Mouse (Mus musculus) ovary, adult 18-20 months (tissue): ENCODE results near the gene Fabp6.

Source experiments
- DNase-seq: peaks from one replicate; pipeline ENCODE4 v3.0.0; 2022; ENCODE audit warnings: low spot score, mixed read lengths

The Fabp6 gene

GRCm38 (mm10) chr11:43601440-43601839 lies at the start of gene Fabp6:
Fabp6 (minus strand) TSS chr11:43601540.
- DNase-seq, result no peak

- no peak for DNase-seq
Observed at GRCm38 (mm10) chr11:43645286-43645685, 43.9 kb upstream of the Fabp6 start.

GRCm38 (mm10) chr11:43643180-43643591 lies 41.8 kb upstream of the Fabp6 start:
- DNase-seq, result peak; percentile 79

- no peak for DNase-seq
Observed at GRCm38 (mm10) chr11:43638486-43638885, 37.1 kb upstream of the Fabp6 start.

- DNase-seq, result no peak
Observed at GRCm38 (mm10) chr11:43636761-43637160, 35.4 kb upstream of the Fabp6 start.

GRCm38 (mm10) chr11:43633658-43634401 lies 32.5 kb upstream of the Fabp6 start:
- DNase-seq, result peak; percentile 50

GRCm38 (mm10) chr11:43633165-43633564 lies 31.8 kb upstream of the Fabp6 start:
- DNase-seq, result no peak

GRCm38 (mm10) chr11:43632566-43632965 lies 31.2 kb upstream of the Fabp6 start:
- DNase-seq, result no peak

GRCm38 (mm10) chr11:43631645-43632044 lies 30.3 kb upstream of the Fabp6 start:
- no peak for DNase-seq

- DNase-seq, result no peak
Observed at GRCm38 (mm10) chr11:43626927-43627645, 25.7 kb upstream of the Fabp6 start.

- peak; percentile 39 for DNase-seq
Observed at GRCm38 (mm10) chr11:43626300-43626926, 25.1 kb upstream of the Fabp6 start.

- DNase-seq, result no peak
Observed at GRCm38 (mm10) chr11:43624341-43624740, 23.0 kb upstream of the Fabp6 start.

GRCm38 (mm10) chr11:43621769-43622168 lies 20.4 kb upstream of the Fabp6 start:
- no peak for DNase-seq

GRCm38 (mm10) chr11:43618403-43618802 lies 17.1 kb upstream of the Fabp6 start:
- no peak for DNase-seq

GRCm38 (mm10) chr11:43617924-43618323 lies 16.6 kb upstream of the Fabp6 start:
- DNase-seq, result no peak

- peak; percentile 40 for DNase-seq
Observed at GRCm38 (mm10) chr11:43612834-43613488, 11.6 kb upstream of the Fabp6 start.

GRCm38 (mm10) chr11:43610662-43611033 lies 9.3 kb upstream of the Fabp6 start:
- DNase-seq, result no peak

- DNase-seq, result peak; percentile 17
Observed at GRCm38 (mm10) chr11:43610006-43610661, 8.8 kb upstream of the Fabp6 start.

- DNase-seq, result no peak
Observed at GRCm38 (mm10) chr11:43608440-43608839, 7.1 kb upstream of the Fabp6 start.

- no peak for DNase-seq
Observed at GRCm38 (mm10) chr11:43605859-43606258, 4.5 kb upstream of the Fabp6 start.

- DNase-seq, result no peak
Observed at GRCm38 (mm10) chr11:43604891-43605290, 3.6 kb upstream of the Fabp6 start.

- DNase-seq, result no peak
Observed at GRCm38 (mm10) chr11:43604207-43604606, 2.9 kb upstream of the Fabp6 start.
